Mouse (Mus musculus): ENCODE measurements around the gene Prss34. TPM values are rescaled to one million over a fixed set of nuclear protein-coding genes. Genes with fewer than 3 reads are reported as not detected.

Gene Prss34
- polyA plus RNA-seq, 1 experiment from 2014 or later, result not detected

DNA sequence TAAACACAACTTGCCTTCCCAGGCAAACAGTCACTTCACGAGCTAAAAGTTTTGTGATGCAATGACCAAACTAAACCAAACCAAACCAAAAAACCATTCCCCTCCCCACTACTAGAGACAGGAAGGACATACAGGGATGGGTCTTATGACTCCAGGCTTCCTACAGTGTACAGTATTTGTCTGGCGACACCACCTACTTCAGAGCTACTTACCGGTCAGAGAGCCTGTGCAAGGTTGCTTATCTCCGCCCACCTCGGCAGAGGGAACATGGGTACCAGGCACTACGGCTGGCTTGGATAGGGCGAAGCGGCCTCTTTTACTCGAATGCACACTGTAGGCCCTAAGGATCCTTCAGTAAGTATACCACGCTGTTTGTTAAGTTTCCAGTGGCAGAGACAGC is 25.9 kb upstream of the Prss34 start:
- 2% methylated on average over 10 of the region's 10 CpGs for WGBS

DNA sequence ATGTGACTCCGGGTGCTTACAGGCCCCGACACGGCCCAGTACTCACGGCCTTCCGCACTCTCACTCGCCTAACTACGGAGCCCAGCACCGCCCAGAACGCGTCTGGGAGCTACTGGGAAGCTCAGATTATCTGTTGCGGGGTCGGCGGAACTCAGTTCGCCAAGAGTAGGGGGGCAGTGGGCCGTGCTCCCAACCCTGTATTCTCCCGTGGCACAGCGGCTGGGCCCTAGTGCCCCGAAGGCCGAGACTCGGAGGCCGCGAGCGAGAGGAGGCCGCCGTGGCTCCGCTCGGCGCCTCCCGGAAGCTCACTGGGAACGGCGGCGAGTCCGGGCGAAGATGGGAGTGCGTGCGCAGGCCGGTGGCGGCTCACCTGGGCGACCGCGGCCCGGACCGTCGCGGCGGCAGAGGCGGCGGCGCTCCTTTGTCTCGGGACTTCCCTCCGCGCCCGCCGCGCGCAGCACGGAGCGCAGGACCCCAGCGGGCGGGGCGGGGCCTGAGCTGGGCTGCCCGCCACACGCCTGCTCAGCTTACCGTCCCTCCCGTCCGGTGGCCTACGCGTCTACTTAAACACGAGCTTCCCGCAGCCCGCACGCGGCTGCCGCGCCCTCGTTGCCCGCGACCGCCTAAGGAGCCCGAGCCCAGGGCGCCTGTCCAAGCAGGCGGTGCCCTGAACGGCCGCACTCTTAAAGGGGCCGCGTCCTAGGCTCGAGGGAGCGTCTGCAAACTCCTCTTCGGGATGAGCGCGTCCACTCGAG is 25.1 kb upstream of the Prss34 start:
- Histone ChIP-seq H3K4me2 (replicated peaks; ENCODE audit: low read depth, low read length) (peak overlapping the region; percentile 99), H3K4me3 (ENCODE audit: low read length) (peak overlapping the region; percentile 99), H3K27ac (ENCODE audit: low read depth, low read length) (peak overlapping the region; percentile 94), H3K27me3 (ENCODE audit: control insufficient read depth, insufficient read depth, low read length) (no peaks in the 10 kb centered on the region), H3K9me3 (ENCODE audit: control insufficient read depth, low read length) (no peaks in the 10 kb centered on the region), H3K4me1 (ENCODE audit: control insufficient read depth, insufficient read depth, low read length) (peaks cover 18% of the 10 kb centered on the region), H3K36me3 (ENCODE audit: control insufficient read depth, insufficient read depth, low read length) (peaks cover 27% of the 10 kb centered on the region), H3K9ac (ENCODE audit: low read depth, low read length) (peak overlapping the region; percentile 100)
- under 1% methylated on average over 88 of the region's 92 CpGs for whole genome bisulfite sequencing
- peak; percentile 91 for ATAC-seq (ENCODE audit: low FRiP score, low TSS enrichment)

More for the DNA sequence above, 25.9 kb upstream of the Prss34 start:
- Histone ChIP-seq H3K4me1 (ENCODE audit: control insufficient read depth, insufficient read depth, low read length) (peaks cover 18% of the 10 kb centered on the region), H3K9me3 (ENCODE audit: control insufficient read depth, low read length) (no peaks in the 10 kb centered on the region), H3K27me3 (ENCODE audit: control insufficient read depth, insufficient read depth, low read length) (no peaks in the 10 kb centered on the region), H3K27ac (ENCODE audit: low read depth, low read length) (peak overlapping the region; percentile 94), H3K4me3 (ENCODE audit: low read length) (peak overlapping the region; percentile 99), H3K36me3 (ENCODE audit: control insufficient read depth, insufficient read depth, low read length) (peaks cover 35% of the 10 kb centered on the region), H3K4me2 (replicated peaks; ENCODE audit: low read depth, low read length) (peak overlapping the region; percentile 99), H3K9ac (ENCODE audit: low read depth, low read length) (peak overlapping the region; percentile 100)
- no peak for ATAC-seq (ENCODE audit: low FRiP score, low TSS enrichment)

DNA sequence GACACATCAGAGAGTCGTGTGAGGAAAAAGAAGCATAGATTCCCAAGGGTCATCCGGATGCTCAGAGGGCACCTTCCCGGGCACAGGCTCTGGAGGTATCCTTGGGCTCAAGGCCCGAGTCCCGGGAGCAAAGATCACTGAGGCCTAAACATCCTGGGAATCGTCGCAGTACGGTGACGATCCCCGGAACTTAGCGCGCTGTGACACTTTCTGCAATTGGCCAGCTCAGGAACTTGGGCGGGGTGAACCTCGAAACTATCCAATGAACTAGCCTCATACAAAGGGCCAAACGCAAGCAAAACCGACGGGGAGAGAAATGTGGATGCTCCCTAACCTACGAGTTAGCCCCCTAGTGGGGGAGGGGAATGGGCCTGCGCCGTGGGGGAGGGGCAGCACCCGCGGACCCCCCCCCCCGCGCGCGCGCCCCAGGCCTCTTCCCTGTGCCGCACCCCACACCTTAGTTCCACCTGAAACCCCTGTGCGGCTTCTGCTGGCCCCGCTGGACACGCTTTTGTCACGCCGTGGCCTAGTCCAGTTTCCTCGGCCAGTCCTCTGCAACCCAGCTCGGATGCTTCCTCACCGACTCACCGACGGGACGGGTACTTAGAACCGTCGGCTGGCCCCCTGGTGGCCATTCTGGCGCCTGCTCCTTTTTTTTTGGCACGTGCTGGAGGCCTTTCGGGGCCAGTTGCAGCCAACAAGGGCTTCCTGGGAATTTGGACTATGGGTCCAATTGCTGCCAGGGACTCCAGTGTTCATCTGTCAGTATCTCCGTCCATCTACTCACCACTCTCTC is 24.3 kb upstream of the Prss34 start:
- no peaks in the 10 kb centered on the region for H3K9me3 ChIP-seq (ENCODE audit: control insufficient read depth, low read length)
- peak overlapping the region; percentile 99 for H3K4me3 ChIP-seq (ENCODE audit: low read length)
- peaks cover 18% of the 10 kb centered on the region for H3K4me1 ChIP-seq (ENCODE audit: control insufficient read depth, insufficient read depth, low read length)
- ATAC-seq (ENCODE audit: low FRiP score, low TSS enrichment), result peak; percentile 91
- peaks cover 20% of the 10 kb centered on the region for H3K36me3 ChIP-seq (ENCODE audit: control insufficient read depth, insufficient read depth, low read length)
- peak overlapping the region; percentile 94 for H3K27ac ChIP-seq (ENCODE audit: low read depth, low read length)
- no peaks in the 10 kb centered on the region for H3K27me3 ChIP-seq (ENCODE audit: control insufficient read depth, insufficient read depth, low read length)
- under 1% methylated on average over 38 of the region's 45 CpGs for WGBS
- peak overlapping the region; percentile 100 for H3K9ac ChIP-seq (ENCODE audit: low read depth, low read length)
- peak overlapping the region; percentile 34 for H3K4me2 ChIP-seq (replicated peaks; ENCODE audit: low read depth, low read length)

DNA sequence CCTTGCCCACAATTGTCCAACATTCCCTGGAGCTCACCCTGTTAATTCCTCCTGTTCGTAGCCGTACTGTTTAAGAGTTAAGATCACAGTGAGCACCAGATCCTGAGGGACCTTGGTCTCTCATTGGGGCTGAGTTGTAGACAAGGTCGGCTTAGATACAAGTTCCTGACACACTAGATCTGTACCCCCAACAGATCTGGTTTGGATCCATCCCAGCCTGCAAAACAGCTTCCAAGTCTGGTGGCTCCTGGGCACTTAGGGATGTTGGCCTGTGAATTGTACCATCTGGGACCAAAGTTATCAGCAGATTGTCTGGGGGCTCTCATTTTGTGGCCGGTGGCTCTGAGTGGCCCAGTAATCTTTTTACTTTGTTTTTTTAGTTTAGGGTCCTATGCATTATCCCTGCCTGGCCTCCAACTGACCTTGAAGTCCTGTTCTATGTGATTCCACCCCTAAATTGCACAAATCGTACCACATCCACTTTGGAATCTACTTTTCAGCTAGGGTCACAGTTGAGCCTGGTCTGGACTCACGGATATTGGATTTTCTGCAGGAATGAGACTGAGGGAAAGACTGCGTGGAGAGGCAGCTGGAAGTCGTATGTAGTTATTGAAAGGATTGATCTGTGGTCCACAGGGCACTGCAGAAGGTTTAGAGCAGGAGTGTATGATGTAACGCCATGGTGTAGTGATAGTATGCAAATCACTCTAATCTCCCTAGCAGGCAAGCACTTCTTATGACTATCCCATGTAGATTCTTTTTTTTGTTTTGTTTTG is 23.4 kb upstream of the Prss34 start, which contains the start of gene Ube2i:
Ube2i (minus strand) TSS at position 52 of the 776 bp plus-strand sequence.
- peak within 1 kb of the TSS; percentile 100 for H3K9ac ChIP-seq (ENCODE audit: low read depth, low read length)
- H3K27me3 ChIP-seq (ENCODE audit: control insufficient read depth, insufficient read depth, low read length), result no peaks in the 10 kb centered on the region
- peak within 1 kb of the TSS; percentile 99 for H3K4me3 ChIP-seq (ENCODE audit: low read length)
- peak within 1 kb of the TSS; percentile 94 for H3K27ac ChIP-seq (ENCODE audit: low read depth, low read length)
- peak within 1 kb of the TSS; percentile 34 for H3K4me2 ChIP-seq (replicated peaks; ENCODE audit: low read depth, low read length)
- no peak for ATAC-seq (ENCODE audit: low FRiP score, low TSS enrichment)
- 81% methylated on average over 9 of the region's 9 CpGs for WGBS
- H3K9me3 ChIP-seq (ENCODE audit: control insufficient read depth, low read length), result no peaks in the 10 kb centered on the region
- H3K4me1 ChIP-seq (ENCODE audit: control insufficient read depth, insufficient read depth, low read length), result peaks cover 18% of the 10 kb centered on the region
- H3K36me3 ChIP-seq (ENCODE audit: control insufficient read depth, insufficient read depth, low read length), result peaks cover 12% of the 10 kb centered on the region

DNA sequence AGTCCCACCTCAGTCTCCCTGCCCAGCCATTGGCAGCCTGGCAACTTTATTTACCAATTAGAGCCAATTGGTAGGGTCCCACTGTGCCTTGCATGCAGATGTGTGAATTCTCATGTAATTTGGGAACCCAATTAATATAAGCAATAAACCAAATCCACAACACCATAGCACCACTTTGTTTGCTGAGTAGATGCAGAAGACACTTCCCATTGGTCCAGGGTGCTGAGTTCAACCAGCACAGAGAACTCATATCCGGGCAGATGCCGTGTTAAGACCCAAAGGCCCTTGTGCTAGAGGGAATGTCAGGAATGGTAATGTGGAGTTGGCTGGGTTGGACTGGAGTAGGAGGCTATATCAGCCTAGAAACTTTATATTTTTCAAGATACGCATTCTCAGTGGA is 22.4 kb upstream of the Prss34 start:
- no peak for ATAC-seq (ENCODE audit: low FRiP score, low TSS enrichment)
- peaks cover 14% of the 10 kb centered on the region for H3K4me1 ChIP-seq (ENCODE audit: control insufficient read depth, insufficient read depth, low read length)
- H3K9ac ChIP-seq (ENCODE audit: low read depth, low read length), result no peak overlapping the region
- no peaks in the 10 kb centered on the region for H3K9me3 ChIP-seq (ENCODE audit: control insufficient read depth, low read length)
- 96% methylated on average over 3 of the region's 3 CpGs for WGBS
- H3K4me2 ChIP-seq (replicated peaks; ENCODE audit: low read depth, low read length), result no peak overlapping the region
- H3K27ac ChIP-seq (ENCODE audit: low read depth, low read length), result no peak overlapping the region
- H3K36me3 ChIP-seq (ENCODE audit: control insufficient read depth, insufficient read depth, low read length), result peaks cover 5% of the 10 kb centered on the region; the same call in 1 of the 2 replicates
- H3K27me3 ChIP-seq (ENCODE audit: control insufficient read depth, insufficient read depth, low read length), result no peaks in the 10 kb centered on the region
- no peak overlapping the region for H3K4me3 ChIP-seq (ENCODE audit: low read length)

DNA sequence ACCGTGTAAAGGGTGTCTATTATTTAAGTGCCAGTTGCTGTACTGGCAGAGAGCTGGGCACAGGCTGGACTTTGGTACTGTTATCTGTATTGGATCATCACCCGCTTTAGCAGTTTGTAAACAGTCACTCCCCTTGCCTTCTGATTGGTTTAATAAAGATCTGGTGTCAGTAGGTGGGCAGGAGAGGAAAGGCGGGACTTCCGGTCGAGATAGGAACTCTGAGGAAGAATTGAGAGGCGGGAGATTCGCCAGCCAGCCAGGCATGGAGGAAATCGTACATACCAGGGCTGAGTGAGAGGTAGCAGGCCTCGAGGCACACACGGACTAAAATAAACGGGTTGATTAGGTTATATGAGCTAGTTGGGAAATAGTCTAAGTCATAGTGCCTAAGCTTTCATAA is 16.1 kb upstream of the Prss34 start:
- WGBS, result 40% methylated on average over 11 of the region's 11 CpGs
- Histone ChIP-seq H3K4me2 (replicated peaks; ENCODE audit: low read depth, low read length) (no peak overlapping the region), H3K36me3 (ENCODE audit: control insufficient read depth, insufficient read depth, low read length) (no peaks in the 10 kb centered on the region), H3K27me3 (ENCODE audit: control insufficient read depth, insufficient read depth, low read length) (no peaks in the 10 kb centered on the region), H3K4me3 (ENCODE audit: low read length) (no peak overlapping the region), H3K27ac (ENCODE audit: low read depth, low read length) (no peak overlapping the region), H3K9me3 (ENCODE audit: control insufficient read depth, low read length) (no peaks in the 10 kb centered on the region), H3K9ac (ENCODE audit: low read depth, low read length) (no peak overlapping the region), H3K4me1 (ENCODE audit: control insufficient read depth, insufficient read depth, low read length) (no peaks in the 10 kb centered on the region)
- no peak for ATAC-seq (ENCODE audit: low FRiP score, low TSS enrichment)

DNA sequence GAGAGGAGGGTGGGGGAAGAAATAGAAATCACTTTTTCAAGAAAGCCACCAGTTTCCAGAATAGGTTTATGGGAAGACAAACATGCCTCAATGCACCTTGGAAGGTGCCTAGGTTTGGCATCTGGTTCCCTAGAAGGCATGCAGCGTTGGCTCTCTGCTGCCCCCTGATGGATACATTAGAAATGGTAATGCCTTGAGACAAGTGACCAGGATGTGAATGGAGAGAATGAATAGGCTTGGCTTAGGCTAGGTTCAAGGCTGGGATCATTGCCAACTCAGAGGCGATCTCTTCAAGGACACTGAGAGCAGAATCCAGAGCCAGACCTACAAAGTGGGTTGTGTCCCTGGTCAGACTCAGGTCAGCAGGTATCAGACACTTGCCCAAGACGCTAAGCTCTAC is 13.2 kb upstream of the Prss34 start:
- no peak overlapping the region for H3K4me2 ChIP-seq (replicated peaks; ENCODE audit: low read depth, low read length)
- no peaks in the 10 kb centered on the region for H3K9me3 ChIP-seq (ENCODE audit: control insufficient read depth, low read length)
- no peaks in the 10 kb centered on the region for H3K27me3 ChIP-seq (ENCODE audit: control insufficient read depth, insufficient read depth, low read length)
- H3K4me3 ChIP-seq (ENCODE audit: low read length), result no peak overlapping the region
- ATAC-seq (ENCODE audit: low FRiP score, low TSS enrichment), result no peak
- H3K9ac ChIP-seq (ENCODE audit: low read depth, low read length), result no peak overlapping the region
- H3K36me3 ChIP-seq (ENCODE audit: control insufficient read depth, insufficient read depth, low read length), result no peaks in the 10 kb centered on the region
- 24% methylated on average over 3 of the region's 3 CpGs for WGBS
- H3K4me1 ChIP-seq (ENCODE audit: control insufficient read depth, insufficient read depth, low read length), result no peaks in the 10 kb centered on the region
- no peak overlapping the region for H3K27ac ChIP-seq (ENCODE audit: low read depth, low read length)

DNA sequence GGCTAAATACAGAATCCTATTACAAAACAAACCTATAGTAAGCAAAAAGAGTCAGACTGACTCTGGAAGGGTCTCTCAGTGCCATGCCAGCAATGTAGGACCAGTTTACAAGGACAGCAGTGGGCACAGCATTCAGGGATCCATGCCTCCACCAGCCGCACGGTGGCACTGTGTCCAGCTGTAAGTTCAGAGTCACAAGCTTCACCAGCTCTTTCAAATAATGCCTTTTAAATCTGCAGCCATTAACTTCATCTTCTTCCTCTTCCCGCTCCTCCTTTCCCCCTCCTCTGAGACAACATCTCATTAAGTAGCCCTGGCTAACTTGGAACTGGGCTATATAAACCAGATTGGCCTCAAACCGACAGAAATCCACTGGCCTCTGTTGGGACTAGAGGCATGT is 9.4 kb upstream of the Prss34 start:
- Histone ChIP-seq H3K9ac (ENCODE audit: low read depth, low read length) (no peak overlapping the region), H3K9me3 (ENCODE audit: control insufficient read depth, low read length) (no peaks in the 10 kb centered on the region), H3K36me3 (ENCODE audit: control insufficient read depth, insufficient read depth, low read length) (no peaks in the 10 kb centered on the region), H3K4me3 (ENCODE audit: low read length) (no peak overlapping the region), H3K27me3 (ENCODE audit: control insufficient read depth, insufficient read depth, low read length) (no peaks in the 10 kb centered on the region), H3K4me2 (replicated peaks; ENCODE audit: low read depth, low read length) (no peak overlapping the region), H3K27ac (ENCODE audit: low read depth, low read length) (no peak overlapping the region), H3K4me1 (ENCODE audit: control insufficient read depth, insufficient read depth, low read length) (no peaks in the 10 kb centered on the region)
- WGBS, result 18% methylated on average over 4 of the region's 4 CpGs
- no peak for ATAC-seq (ENCODE audit: low FRiP score, low TSS enrichment)
